Mouse (Mus musculus): Measurements from ENCODE around the gene Cwc27.

Cwc27 gene

DNA sequence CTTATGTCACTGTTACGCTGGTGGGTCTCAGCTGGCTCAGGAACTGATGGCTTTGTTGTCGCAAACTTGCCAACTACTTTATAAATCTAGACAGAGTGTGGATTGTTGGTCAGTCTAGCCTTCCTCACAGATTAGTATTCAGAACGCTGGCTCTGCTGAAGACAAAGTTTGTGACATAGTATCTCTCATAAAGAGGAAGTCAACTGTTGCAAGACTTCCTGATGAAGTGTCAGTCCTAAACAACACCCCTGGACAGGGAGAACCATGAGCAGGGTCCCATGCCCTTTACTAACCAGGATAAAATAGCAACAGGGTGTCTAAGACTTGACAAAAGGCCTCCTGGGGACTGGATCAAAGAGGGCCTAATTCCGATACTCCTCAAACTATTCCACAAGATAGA, 205.6 kb downstream of the Cwc27 start:
- no peak for DNase-seq (ENCODE audit: extremely low spot score)

DNA sequence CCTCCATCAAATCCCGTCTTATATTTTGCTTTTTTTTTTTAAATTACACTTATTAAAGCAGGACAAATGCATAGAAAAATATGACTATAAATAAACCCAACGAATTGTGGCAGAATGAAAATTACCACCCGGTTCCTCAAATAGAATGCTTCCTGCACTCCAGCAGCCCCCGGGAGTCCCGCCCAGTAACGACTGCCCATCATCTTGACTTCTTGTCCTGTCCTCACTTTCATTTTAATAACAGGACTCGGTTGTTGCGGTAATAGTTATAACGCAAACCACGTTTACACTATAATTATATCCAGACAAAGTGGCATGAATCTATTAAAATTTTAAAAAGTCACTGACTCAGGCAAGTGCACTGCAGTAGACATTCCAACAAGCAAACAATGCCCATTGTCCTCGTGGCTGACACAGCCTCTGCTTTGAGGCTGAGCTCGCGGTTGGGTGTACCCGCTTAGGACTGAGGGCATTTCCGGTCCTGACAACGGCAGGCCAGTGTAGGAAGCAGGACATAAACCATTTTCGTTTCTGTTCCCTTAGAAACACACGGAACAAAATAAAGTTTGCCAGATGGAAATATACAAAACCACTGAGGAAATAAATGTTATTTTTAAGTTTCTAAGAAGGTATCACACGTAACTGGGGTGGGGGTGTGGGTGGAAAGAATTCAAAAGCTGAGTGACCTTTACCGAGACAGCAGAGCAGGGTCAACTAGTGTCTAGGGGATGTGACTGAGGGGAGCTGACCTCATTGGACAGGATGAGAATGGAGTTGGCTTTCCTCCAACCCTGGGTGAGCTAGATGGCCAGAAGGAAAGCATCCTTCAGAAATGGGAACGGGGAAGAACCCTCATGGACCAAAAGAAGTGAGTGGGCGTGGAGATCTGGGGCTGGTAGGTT, 206.5 kb downstream of the Cwc27 start:
- DNase-seq (ENCODE audit: extremely low spot score), result no peak

GRCm38 (mm10) chr13:104608516-104608915, 208.4 kb downstream of the Cwc27 start:
- DNase-seq (ENCODE audit: extremely low spot score), result no peak

DNA sequence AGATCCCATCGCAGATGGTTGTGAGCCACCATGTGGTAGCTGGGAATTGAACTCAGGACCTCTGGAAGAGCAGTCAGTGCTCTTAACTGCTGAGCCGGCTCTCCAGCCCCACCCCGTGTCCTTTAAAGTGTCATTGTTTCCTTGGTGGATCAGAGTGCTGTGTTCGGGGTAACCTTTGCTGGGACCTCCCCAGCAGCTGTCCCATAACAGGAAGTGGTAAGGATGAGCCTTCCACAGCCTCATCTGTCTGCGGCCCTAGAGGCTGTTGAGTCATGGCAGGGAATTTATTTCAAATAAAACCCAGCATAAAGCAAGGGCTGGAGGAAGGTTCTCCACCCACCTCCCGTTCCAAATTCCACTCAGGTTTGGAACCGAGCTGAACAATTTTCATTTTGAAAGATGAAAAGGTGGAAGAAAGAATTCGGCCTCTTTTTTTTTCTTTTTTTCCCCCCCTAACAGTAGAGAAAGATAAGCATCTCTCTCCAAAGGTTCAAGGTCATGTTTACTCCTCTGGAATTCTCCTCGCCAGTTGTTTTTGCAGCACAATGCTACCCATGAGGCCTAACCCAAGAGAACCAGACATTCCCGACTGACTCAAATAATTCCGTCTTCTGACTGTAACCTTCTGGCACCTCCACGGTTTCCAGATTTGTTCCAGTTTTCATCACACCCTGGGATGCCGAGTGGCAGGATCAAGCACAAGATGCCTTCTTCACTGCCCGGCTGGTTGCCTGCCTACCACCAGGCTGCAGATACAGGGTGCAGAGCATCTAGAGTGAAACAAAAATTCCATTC, 210.0 kb downstream of the Cwc27 start:
- DNase-seq (ENCODE audit: extremely low spot score), result no peak

GRCm38 (mm10) chr13:104605111-104605510, 211.8 kb downstream of the Cwc27 start:
- DNase-seq (ENCODE audit: extremely low spot score), result no peak

- DNase-seq (ENCODE audit: extremely low spot score), result no peak
Observed at GRCm38 (mm10) chr13:104602197-104602596, 214.7 kb downstream of the Cwc27 start.

DNA sequence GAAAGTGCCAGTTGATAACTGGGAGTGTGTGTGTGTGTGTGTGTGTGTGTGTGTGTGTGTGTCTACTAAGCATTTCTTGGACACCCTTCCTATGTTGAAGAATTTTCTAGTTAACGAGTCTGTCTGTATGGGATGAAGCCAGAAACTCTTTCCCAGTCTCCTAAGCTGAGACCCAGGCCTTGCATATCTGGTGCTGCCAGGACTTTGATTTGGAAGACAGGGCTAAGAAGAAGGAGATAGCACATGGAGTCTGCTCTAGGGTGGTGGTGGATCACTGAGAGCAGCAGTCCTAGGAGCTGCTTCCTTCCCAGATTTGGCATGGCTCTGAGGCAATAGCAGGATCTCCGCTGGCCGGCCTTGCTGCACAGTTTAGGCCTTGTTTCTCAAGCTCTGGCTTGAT, 215.2 kb downstream of the Cwc27 start:
- DNase-seq (ENCODE audit: extremely low spot score), result no peak

DNA sequence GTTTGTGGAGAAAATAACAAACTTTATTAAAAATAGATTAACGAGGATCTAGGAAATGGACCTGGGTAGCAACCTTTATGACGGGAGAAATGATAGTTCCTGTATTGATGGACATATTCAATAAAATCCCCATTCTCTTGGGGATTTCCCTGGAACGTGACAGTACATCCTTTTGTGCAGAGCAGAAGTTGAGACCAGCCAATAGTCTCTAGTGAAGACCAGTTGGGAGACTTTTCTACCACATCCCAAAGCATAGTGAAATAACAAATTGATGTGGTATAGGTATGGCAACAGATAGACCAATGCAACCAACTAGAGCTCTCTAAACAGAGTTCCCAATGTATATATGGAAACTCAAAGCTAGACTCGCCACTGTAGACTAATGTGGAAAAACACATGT, 220.7 kb downstream of the Cwc27 start:
- DNase-seq (ENCODE audit: extremely low spot score), result no peak

- DNase-seq (ENCODE audit: extremely low spot score), result no peak
Observed at GRCm38 (mm10) chr13:104594820-104595351, 222.1 kb downstream of the Cwc27 start.

DNA sequence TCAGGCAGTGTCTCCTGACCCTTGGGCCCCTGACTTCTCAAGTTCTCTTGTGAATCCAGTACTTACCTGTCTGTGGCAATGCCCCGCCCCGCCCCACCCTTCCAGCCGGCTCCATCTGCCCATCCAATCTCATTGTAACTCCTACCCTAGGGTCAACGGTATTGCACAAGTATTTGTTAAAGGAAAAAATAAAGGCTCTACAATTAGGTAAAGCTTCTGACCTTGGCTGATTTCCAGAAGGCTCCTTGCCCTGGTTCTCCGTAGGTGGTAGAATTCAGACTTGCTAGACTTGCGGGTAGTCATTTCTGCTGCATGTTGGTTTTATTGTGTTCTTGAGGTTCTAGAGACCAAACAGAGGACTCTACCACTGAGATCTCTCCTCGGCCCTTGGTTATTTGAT, 226.0 kb downstream of the Cwc27 start:
- DNase-seq (ENCODE audit: extremely low spot score), result no peak

DNA sequence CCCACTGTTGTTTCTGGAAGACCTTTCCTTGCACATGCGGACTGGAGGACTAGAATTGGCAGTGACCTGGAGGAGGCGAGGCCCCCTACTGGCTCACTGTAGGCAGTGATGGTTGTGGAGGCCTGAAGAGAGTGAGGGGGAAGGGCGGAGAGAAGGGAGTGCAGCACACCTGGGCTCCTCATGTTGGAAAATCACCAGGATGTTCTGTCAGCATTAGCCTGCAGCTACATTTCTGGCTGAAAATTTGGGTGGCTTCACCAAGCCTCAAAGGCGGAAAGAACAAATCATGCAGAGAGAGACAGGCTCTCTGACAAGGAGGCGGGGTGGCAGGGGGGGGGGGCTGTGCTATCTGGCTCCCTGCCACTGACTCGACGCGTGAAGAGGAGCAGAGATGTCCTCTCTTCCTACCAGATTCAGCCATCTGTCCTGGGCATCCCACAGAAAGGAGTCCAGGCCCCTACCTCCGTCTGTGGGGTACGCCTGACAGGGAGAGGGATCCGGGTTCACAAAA, 226.8 kb downstream of the Cwc27 start:
- DNase-seq (ENCODE audit: extremely low spot score), result no peak

DNA sequence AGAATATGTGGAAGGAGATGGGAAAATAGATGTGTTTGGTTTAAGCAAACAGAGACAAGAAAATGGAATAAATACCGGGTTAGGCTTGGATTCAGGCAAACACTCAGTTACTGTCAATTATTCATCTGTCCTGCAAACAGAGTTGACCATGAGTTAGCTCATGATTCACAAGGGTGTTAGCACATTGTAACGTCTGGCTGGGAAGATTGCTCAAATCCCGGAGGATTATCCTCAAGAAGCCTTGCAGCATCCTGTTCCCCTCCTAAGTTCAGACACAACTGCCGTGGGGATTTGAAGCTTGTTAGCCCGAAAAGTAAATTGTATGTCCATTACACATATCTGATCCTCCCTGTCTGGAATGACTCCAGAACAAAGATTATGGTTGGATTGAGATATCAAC, 228.6 kb downstream of the Cwc27 start:
- no peak for DNase-seq (ENCODE audit: extremely low spot score)

Data from embryo, embryonic 9.5 days (tissue).